Mouse (Mus musculus) T-helper 1 cell (primary cell): ENCODE measurements at regions not wholly inside any gene's neighbourhood (a gene's known extent, or its start where the extent isn't known, plus 50 kb on each side); places are given as distances from the start of the nearest gene placed in this dataset.

ENCODE experiments used
- in situ Hi-C: fragments of 300-600 bp; cut with MboI, MseI; formaldehyde crosslinking; loops from one replicate; pipeline ENCODE4 v1.15.1; 2025; ENCODE audit warnings: high pct_unique_total_duplicates

GRCm38 (mm10) chr3:134105112-134105511 lies 131.2 kb upstream of the Cxxc4 start:
- in situ Hi-C loops = no loop called here

GRCm38 (mm10) chr3:134105567-134105966 lies 130.7 kb upstream of the Cxxc4 start:
- in situ Hi-C loops = no loop called here

GRCm38 (mm10) chr3:134114501-134114900 lies 121.8 kb upstream of the Cxxc4 start:
- in situ Hi-C loops = no loop called here

- in situ Hi-C loops = no loop called here
Measured at GRCm38 (mm10) chr3:134115007-134115406, 121.3 kb upstream of the Cxxc4 start.

GRCm38 (mm10) chr3:134118898-134119297 lies 117.4 kb upstream of the Cxxc4 start:
- in situ Hi-C loops = no loop called here

GRCm38 (mm10) chr3:134124982-134125381 lies 111.3 kb upstream of the Cxxc4 start:
- in situ Hi-C loops = no loop called here

GRCm38 (mm10) chr3:134130412-134130811 lies 105.9 kb upstream of the Cxxc4 start:
- in situ Hi-C loops = no loop called here

GRCm38 (mm10) chr3:134145251-134145650 lies 91.0 kb upstream of the Cxxc4 start:
- in situ Hi-C loops = no loop called here

- in situ Hi-C loops = no loop called here
Measured at GRCm38 (mm10) chr3:134145935-134146334, 90.3 kb upstream of the Cxxc4 start.

GRCm38 (mm10) chr3:134146373-134147224 lies 89.7 kb upstream of the Cxxc4 start:
- in situ Hi-C loops = no loop called here

GRCm38 (mm10) chr3:134162288-134162687 lies 74.0 kb upstream of the Cxxc4 start:
- in situ Hi-C loops = no loop called here

- in situ Hi-C loops = no loop called here
Measured at GRCm38 (mm10) chr3:134169922-134170321, 66.4 kb upstream of the Cxxc4 start.

GRCm38 (mm10) chr3:134172357-134172756 lies 63.9 kb upstream of the Cxxc4 start:
- in situ Hi-C loops = no loop called here

GRCm38 (mm10) chr3:134178491-134179054 lies 57.7 kb upstream of the Cxxc4 start:
- in situ Hi-C loops = no loop called here

- in situ Hi-C loops = no loop called here
Measured at GRCm38 (mm10) chr3:134184042-134184441, 52.2 kb upstream of the Cxxc4 start.
